In genomic region chr1:72182930-72183499, GRCm38 (mm10) we compare ENCODE assay signal across 8 mouse cellular contexts. TPM values are rescaled to one million over a fixed set of nuclear protein-coding genes. Genes with fewer than 3 reads are reported as not detected.
A peak's percentile ranks its signal among the peaks of the same experiment; 100 is the strongest.
DNase-seq lines count a peak whose midpoint lies in the region; ATAC-seq and TF ChIP-seq lines count a peak whose summit lies in the region.

No protein-coding gene starts in this region.

- no peaks in the 10 kb centered on the region for H3K27me3 ChIP-seq in heart, adult 2 months (ENCODE audit: control insufficient read depth, insufficient read depth, low read length)
- no peaks in the 10 kb centered on the region for H3K27me3 ChIP-seq in lung, embryonic 16.5 days (ENCODE audit: control insufficient read depth, insufficient read depth, low read depth, low read length)
- H3K27me3 ChIP-seq in stomach, embryonic 15.5 days (replicated peaks): no peaks in the 10 kb centered on the region

- no peak for TF ChIP-seq CTCF in heart, adult 2 months (IDR thresholded peaks at IDR 0.05)

- no peaks in the 10 kb centered on the region for H3K79me2 ChIP-seq in heart, adult 2 months (replicated peaks; ENCODE audit: control insufficient read depth, insufficient read depth, low read length)

- intact Hi-C loops in heart, adult 2 months (cut with DNase I): no loop called here

- H3K4me1 ChIP-seq in heart, adult 2 months (ENCODE audit: control insufficient read depth, insufficient read depth, low read length): no peaks in the 10 kb centered on the region
- H3K4me1 ChIP-seq in lung, embryonic 16.5 days (replicated peaks; ENCODE audit: control insufficient read depth, insufficient read depth, low read length): peaks cover 3% of the 10 kb centered on the region
- H3K4me1 ChIP-seq in stomach, embryonic 15.5 days: 0 out of 2 replicates have a peak, but pooled peaks cover 3% of the 10 kb centered on the region

- 10% methylated on average over 13 of the region's 13 CpGs for WGBS in heart, adult 2 months
- 6% methylated on average over 13 of the region's 13 CpGs for WGBS in lung, embryonic 16.5 days
- WGBS in stomach, embryonic 15.5 days: 6% methylated on average over 13 of the region's 13 CpGs

- H3K9me3 ChIP-seq in lung, embryonic 16.5 days (ENCODE audit: control insufficient read depth, low read length): no peaks in the 10 kb centered on the region
- no peaks in the 10 kb centered on the region for H3K9me3 ChIP-seq in stomach, embryonic 15.5 days

- H3K27ac ChIP-seq in heart, adult 2 months: peak overlapping the region; percentile 57
- H3K27ac ChIP-seq in lung, embryonic 16.5 days (ENCODE audit: low read length): no peak overlapping the region
- no peak overlapping the region for H3K27ac ChIP-seq in stomach, embryonic 15.5 days

- no peak overlapping the region for H3K4me3 ChIP-seq in heart, adult 2 months
- 0 out of 2 replicates have a peak overlapping the region, but pooled peaks have one; percentile 9 for H3K4me3 ChIP-seq in lung, embryonic 16.5 days (ENCODE audit: low read length)
- no peak overlapping the region for H3K4me3 ChIP-seq in stomach, embryonic 15.5 days (replicated peaks)

- H3K9ac ChIP-seq in heart, adult 2 months (ENCODE audit: low read depth, low read length): peak overlapping the region; percentile 45; the same call in 1 of the 2 replicates
- H3K9ac ChIP-seq in lung, embryonic 16.5 days (ENCODE audit: low read length): 0 out of 2 replicates have a peak overlapping the region, but pooled peaks have one; percentile 5
- no peak overlapping the region for H3K9ac ChIP-seq in stomach, embryonic 15.5 days

- no peaks in the 10 kb centered on the region for H3K36me3 ChIP-seq in heart, adult 2 months (ENCODE audit: control insufficient read depth, insufficient read depth, low read length)
- no peaks in the 10 kb centered on the region for H3K36me3 ChIP-seq in lung, embryonic 16.5 days (ENCODE audit: control insufficient read depth, insufficient read depth, low read length)
- no peaks in the 10 kb centered on the region for H3K36me3 ChIP-seq in stomach, embryonic 15.5 days

- TF ChIP-seq POLR2A in heart, adult 2 months (IDR thresholded peaks at IDR 0.05; ENCODE audit: insufficient read depth, low read depth, low read length): no peak

- peak overlapping the region; percentile 46 for H3K4me2 ChIP-seq in lung, embryonic 16.5 days (ENCODE audit: low read depth, low read length)
- peak overlapping the region; percentile 38 for H3K4me2 ChIP-seq in stomach, embryonic 15.5 days

- DNase-seq in 3134 (ENCODE audit: extremely low read depth, insufficient read length, low spot score): peak; percentile 75
- DNase-seq in adrenal gland, postnatal 36 days: peak; percentile 27 to 49
- peak; percentile 32 to 44 for DNase-seq in heart, adult 2 months
- DNase-seq in kidney, adult 8-10 months: peak; percentile 5 to 13
- no peak for DNase-seq in thymus, adult 18-20 months
- DNase-seq in frontal cortex, postnatal 25 days (ENCODE audit: low spot score in 2 of 2): no peak

- ATAC-seq in lung, embryonic 16.5 days (ENCODE audit: low read depth): peak; percentile 77
- ATAC-seq in stomach, embryonic 15.5 days (ENCODE audit: insufficient read depth, low FRiP score, low read depth): peak; percentile 66

- TF ChIP-seq EP300 in heart, adult 2 months (IDR thresholded peaks at IDR 0.05; ENCODE audit: insufficient read depth, low read depth, low read length): 0 out of 2 replicates have a peak, but pooled peaks have one; percentile 27

RNA-seq across cellular contexts. Expression of gene Mreg, which starts 29.1 kb away (rescaled TPM):
- total RNA-seq in adrenal gland, postnatal 36 days (2021): 1 to 10 TPM; 1.2 to 1.8 TPM
- 10 to 100 TPM; 31.1 to 34.8 TPM for total RNA-seq in heart, adult 2 months (2021)
- 14.9 and 18.3 TPM in 2 replicates for polyA plus RNA-seq in heart, adult 2 months (2012; rRNA removed)
- polyA plus RNA-seq in lung, embryonic 16.5 days (2015; fragmentation: Nextera tagmentation; extraction: Ambion mirVana): 2.7 and 3.3 TPM in 2 replicates
- polyA plus RNA-seq in stomach, embryonic 15.5 days (2015; fragmentation: Nextera tagmentation; extraction: Ambion mirVana): 8.5 and 9.7 TPM in 2 replicates

Comparison
In these comparisons a context has a peak if more than half of its experiments do, and no peak if none do; other contexts are left out.
1. DNase-seq: peak in 3134 (single experiment), adrenal gland, postnatal 36 days (2 of 2), heart, adult 2 months (2 of 2) and kidney, adult 8-10 months (2 of 2); none in thymus, adult 18-20 months (0 of 2) and frontal cortex, postnatal 25 days (0 of 2).